Mouse (Mus musculus) C2C12 (cell line): ENCODE measurements around the gene Catsperg1. TPM values are rescaled to one million over a fixed set of nuclear protein-coding genes. Genes with fewer than 3 reads are reported as not detected.

Experiments
- H3K27me3 ChIP-seq: one replicate; pipeline ENCODE4 v1.6.1; 2011; ENCODE audit not compliant: control insufficient read depth, insufficient read depth, insufficient read length
- H3K36me3 ChIP-seq: one replicate; pipeline ENCODE4 v1.6.1; 2011; ENCODE audit not compliant: control insufficient read depth, insufficient read depth
- H3K4me3 ChIP-seq: one replicate; pipeline ENCODE4 v1.5.1; 2011; ENCODE audit warnings: mild to moderate bottlenecking, control low read depth; ENCODE audit not compliant: poor library complexity, insufficient read depth, severe bottlenecking
- H3K79me2 ChIP-seq: one replicate; pipeline ENCODE4 v1.6.1; 2011; ENCODE audit not compliant: control insufficient read depth, insufficient read depth
- H3K79me3 ChIP-seq: one replicate; pipeline ENCODE4 v1.6.1; 2011; ENCODE audit warnings: low read depth, control low read depth
- H3ac ChIP-seq: one replicate; pipeline ENCODE3; 2011; ENCODE audit warnings: low read depth; ENCODE audit not compliant: control insufficient read depth, insufficient read length
- CEBPB ChIP-seq: IDR thresholded peaks from one replicate; pipeline ENCODE4 v1.6.1; 2011; ENCODE audit warnings: low read depth, mild to moderate bottlenecking, control low read depth, moderate library complexity
- CTCF ChIP-seq: IDR thresholded peaks from one replicate; pipeline ENCODE4 v1.5.1; 2011; ENCODE audit not compliant: control insufficient read depth, insufficient read depth, insufficient read length
- FOSL1 ChIP-seq: IDR thresholded peaks from one replicate; pipeline ENCODE4 v1.8.0; 2011; ENCODE audit warnings: mild to moderate bottlenecking, low read length; ENCODE audit not compliant: poor library complexity, insufficient read depth, severe bottlenecking
- MAX ChIP-seq: IDR thresholded peaks from one replicate; pipeline ENCODE4 v1.6.1; 2011; ENCODE audit warnings: mild to moderate bottlenecking, control low read depth
- MYOD1 ChIP-seq: IDR thresholded peaks from one replicate; pipeline ENCODE4 v1.6.1; 2011; ENCODE audit warnings: low read depth; ENCODE audit not compliant: control insufficient read depth, insufficient read length
- MYOG ChIP-seq: IDR thresholded peaks from one replicate; pipeline ENCODE4 v1.6.1; 2011; ENCODE audit not compliant: control insufficient read depth, insufficient read length; ENCODE audit errors: extremely low read depth
- USF1 ChIP-seq: IDR thresholded peaks from one replicate; pipeline ENCODE4 v1.6.1; 2011; ENCODE audit warnings: low read depth, mild to moderate bottlenecking, control low read depth, moderate library complexity
- polyA plus RNA-seq: library from polyadenylated mRNA; unstranded; fragments of >200 nt; fragmentation: generic; extraction: Trizol; gene quantifications from one replicate; pipeline ENCODE4 v1.2.1, GENCODE M21; 2012; ENCODE audit warnings: missing spikeins

The Catsperg1 gene
- polyA plus RNA-seq, 1 experiment, result not detected

GRCm38 (mm10) chr7:29232247-29233013 lies 18.6 kb upstream of the Catsperg1 start, which contains the start of gene Kcnk6:
TSS of gene Kcnk6 (minus strand) at chr7:29232515.
- Histone ChIP-seq H3K79me3 (no peaks in the 10 kb centered on the region), H3ac (no peak within 1 kb of the TSS), H3K79me2 (no peaks in the 10 kb centered on the region), H3K36me3 (no peaks in the 10 kb centered on the region), H3K4me3 (no peak within 1 kb of the TSS), H3K27me3 (no peaks in the 10 kb centered on the region)
- TF ChIP-seq FOSL1 (no peak), USF1 (no peak), MYOG (no peak), CTCF (no peak), MYOD1 (no peak), MAX (no peak), CEBPB (no peak)

DNA sequence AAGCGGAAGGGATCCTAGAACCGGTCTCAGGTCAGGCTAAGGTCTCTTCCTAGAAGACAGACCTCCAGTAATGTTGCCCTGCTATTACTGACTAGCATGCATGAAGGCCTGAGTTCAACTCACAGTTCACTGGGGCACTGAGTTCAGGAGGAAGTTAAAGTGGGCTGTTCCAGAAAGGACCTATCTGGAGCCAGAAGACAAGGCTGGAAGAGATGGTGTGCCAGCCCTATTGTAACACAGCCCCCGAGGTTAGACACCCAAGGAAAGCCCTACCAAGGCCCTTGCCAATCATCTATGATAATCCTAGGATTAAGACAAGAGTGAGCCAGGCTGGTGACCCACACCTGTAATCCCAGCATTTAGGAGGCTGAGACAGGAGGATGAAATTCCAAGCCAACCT lies 17.7 kb upstream of the Catsperg1 start:
- Histone ChIP-seq H3ac (no peak overlapping the region), H3K79me2 (no peaks in the 10 kb centered on the region), H3K27me3 (no peaks in the 10 kb centered on the region), H3K36me3 (no peaks in the 10 kb centered on the region), H3K79me3 (no peaks in the 10 kb centered on the region), H3K4me3 (no peak overlapping the region)
- TF ChIP-seq MAX (no peak), CTCF (no peak), MYOG (no peak), CEBPB (no peak), USF1 (no peak), FOSL1 (no peak), MYOD1 (no peak)

GRCm38 (mm10) chr7:29230560-29230959 lies 16.7 kb upstream of the Catsperg1 start:
- no peaks in the 10 kb centered on the region for H3K79me3 ChIP-seq
- no peaks in the 10 kb centered on the region for H3K36me3 ChIP-seq
- no peak for TF ChIP-seq CEBPB
- no peak for TF ChIP-seq MYOD1
- no peak for TF ChIP-seq CTCF
- no peak for TF ChIP-seq MAX
- no peak for TF ChIP-seq USF1
- H3K4me3 ChIP-seq, result no peak overlapping the region
- H3K79me2 ChIP-seq, result no peaks in the 10 kb centered on the region
- no peak overlapping the region for H3ac ChIP-seq
- H3K27me3 ChIP-seq, result no peaks in the 10 kb centered on the region

GRCm38 (mm10) chr7:29228202-29228601 lies 14.4 kb upstream of the Catsperg1 start:
- TF ChIP-seq CEBPB (no peak), FOSL1 (no peak), MAX (no peak), MYOD1 (no peak), CTCF (no peak)
- H3K4me3 ChIP-seq, result no peak overlapping the region

GRCm38 (mm10) chr7:29225520-29225919 lies 11.7 kb upstream of the Catsperg1 start:
- Histone ChIP-seq H3K4me3 (no peak overlapping the region), H3ac (no peak overlapping the region), H3K27me3 (no peaks in the 10 kb centered on the region), H3K79me3 (no peaks in the 10 kb centered on the region), H3K36me3 (no peaks in the 10 kb centered on the region), H3K79me2 (no peaks in the 10 kb centered on the region)
- TF ChIP-seq FOSL1 (no peak), CEBPB (no peak), USF1 (no peak), CTCF (no peak), MAX (no peak), MYOG (no peak), MYOD1 (no peak)

More at GRCm38 (mm10) chr7:29228202-29228601, 14.4 kb upstream of the Catsperg1 start:
- H3ac ChIP-seq, result no peak overlapping the region
- H3K36me3 ChIP-seq, result no peaks in the 10 kb centered on the region
- no peaks in the 10 kb centered on the region for H3K79me2 ChIP-seq
- H3K79me3 ChIP-seq, result no peaks in the 10 kb centered on the region
- no peaks in the 10 kb centered on the region for H3K27me3 ChIP-seq
